In the genomic region with DNA sequence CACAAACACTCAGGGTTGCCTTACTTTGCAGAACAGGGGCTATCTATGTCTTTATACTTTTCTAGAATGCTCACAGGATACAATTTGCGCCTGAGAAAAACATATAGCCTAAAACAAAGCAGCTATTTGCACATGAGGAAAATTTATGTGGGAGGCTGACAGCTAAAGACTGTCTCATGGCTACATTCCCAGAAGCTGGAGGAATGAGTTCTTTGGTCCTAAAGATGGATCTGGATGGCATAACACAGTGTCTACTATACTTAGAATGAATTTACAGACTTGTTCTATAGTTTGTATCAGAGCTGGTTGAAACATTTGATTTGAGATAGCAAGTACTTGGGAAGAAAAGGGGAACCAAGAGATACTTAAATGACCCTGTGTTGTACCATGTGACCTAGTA, we compare ENCODE assay signal across 15 mouse cellular contexts.
"Had no signal": no experiment of that assay in that cellular context is flagged by ENCODE, and none has a peak within 500 bp of the region (broad histone marks: within the 10 kb centered on the region; RNA-seq: fewer than 3 reads in every experiment).

No protein-coding gene starts in this region.

- H3K9ac ChIP-seq: kidney, embryonic 15.5 days; limb, embryonic 12.5 days; liver, embryonic 15.5 days; midbrain, embryonic 12.5 days; neural tube, embryonic 13.5 days had no signal

- DNase-seq: kidney, adult 2 months; kidney, postnatal 14 days; lung, adult 2 months; lung, postnatal 14 days; retina, postnatal 1 day; right cerebral cortex, postnatal 14 days had no signal

- H3K4me2 ChIP-seq: kidney, embryonic 15.5 days; limb, embryonic 12.5 days; liver, embryonic 11.5 days; liver, embryonic 15.5 days; midbrain, embryonic 12.5 days; neural tube, embryonic 13.5 days had no signal

- H3K4me3 ChIP-seq: kidney, embryonic 15.5 days; limb, embryonic 12.5 days; liver, embryonic 15.5 days; midbrain, embryonic 12.5 days; neural tube, embryonic 13.5 days had no signal

- H3K27ac ChIP-seq: kidney, embryonic 15.5 days; limb, embryonic 12.5 days; liver, embryonic 15.5 days; macrophage; midbrain, embryonic 12.5 days; neural tube, embryonic 13.5 days had no signal

- ATAC-seq: intestine, embryonic 16.5 days; midbrain, embryonic 16.5 days had no signal

- H3K36me3 ChIP-seq: kidney, embryonic 15.5 days; limb, embryonic 12.5 days; liver, embryonic 15.5 days; midbrain, embryonic 12.5 days; neural tube, embryonic 13.5 days had no signal

- H3K27me3 ChIP-seq: kidney, embryonic 15.5 days; limb, embryonic 12.5 days; liver, embryonic 15.5 days; midbrain, embryonic 12.5 days; neural tube, embryonic 13.5 days had no signal

- H3K9me3 ChIP-seq: kidney, embryonic 15.5 days; limb, embryonic 12.5 days; liver, embryonic 15.5 days; midbrain, embryonic 12.5 days; neural tube, embryonic 13.5 days had no signal

- H3K4me1 ChIP-seq: kidney, embryonic 15.5 days; limb, embryonic 12.5 days; liver, embryonic 15.5 days; midbrain, embryonic 12.5 days; neural tube, embryonic 13.5 days had no signal
